Mouse (Mus musculus): ENCODE results near the gene Map3k1. TPM values are rescaled to one million over a fixed set of nuclear protein-coding genes. Genes with fewer than 3 reads are reported as not detected.

Map3k1 gene
- total and polyA plus RNA-seq, 3 experiments, result 10.7 to 48.7 (median 13.4) TPM

DNA sequence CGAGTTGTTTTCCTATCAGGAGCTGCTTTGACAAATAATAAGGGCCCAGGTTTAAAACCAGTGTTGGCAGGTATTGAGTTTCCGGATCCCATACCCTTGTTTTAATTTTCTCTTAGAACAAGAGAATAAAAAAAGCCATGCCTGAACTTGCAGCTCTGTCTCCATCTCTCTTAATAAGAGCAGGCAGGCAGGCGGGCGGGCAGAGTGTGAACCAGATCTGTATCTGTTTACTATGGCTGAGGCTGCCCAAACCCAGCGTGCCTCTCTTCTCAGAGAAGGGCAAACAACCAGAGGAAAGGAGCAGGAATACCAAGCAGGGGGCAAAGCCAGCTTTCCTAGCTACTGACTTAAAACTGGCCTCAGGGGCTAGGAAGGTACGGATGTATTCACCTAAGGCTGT, 5.3 kb downstream of the Map3k1 start:
- dilution Hi-C loops (cut with MboI; ENCODE audit: extremely low pct_ligation_motif_present, extremely low pct_unique_long_range_greater_than_20kb, low sequenced_read_pairs) (no loop called here), in situ Hi-C loops (cut with MboI; ENCODE audit: low pct_ligation_motif_present, low pct_unique_long_range_greater_than_20kb, low sequenced_read_pairs) (no loop called here)
- no peaks in the 10 kb centered on the region for H3K9me3 ChIP-seq (replicated peaks; ENCODE audit: low read length)
- no peaks in the 10 kb centered on the region for H3K27me3 ChIP-seq (replicated peaks)
- H3K9ac ChIP-seq (ENCODE audit: insufficient read depth, low read depth), result no peak overlapping the region
- TF ChIP-seq GABPA (IDR thresholded peaks at IDR 0.05; ENCODE audit: insufficient replicate concordance, low read depth, low read length), result no peak
- no peak overlapping the region for H3K27ac ChIP-seq (ENCODE audit: insufficient read depth, low read depth)
- peaks cover 86% of the 10 kb centered on the region for H3K79me2 ChIP-seq (replicated peaks; ENCODE audit: control insufficient read depth, extremely low read depth, insufficient read depth, poor library complexity, severe bottlenecking)
- H3K4me2 ChIP-seq (ENCODE audit: insufficient read depth, low read depth, poor library complexity, severe bottlenecking), result 0 out of 2 replicates have a peak overlapping the region, but pooled peaks have one; percentile 11
- H3K36me3 ChIP-seq (replicated peaks in 1 of 2; ENCODE audit: control insufficient read depth in 1 of 2, insufficient read depth in 1 of 2, low read length in 1 of 2), result peaks cover 0 to 23% of the 10 kb centered on the region in 2 experiments
- DNase-seq (ENCODE audit: extremely low read depth), result no peak
- no peak overlapping the region for H3K4me3 ChIP-seq (replicated peaks in 1 of 3; ENCODE audit: low read depth in 2 of 3, low read length in 2 of 3, poor library complexity in 1 of 3)
- peaks cover 34 to 66% of the 10 kb centered on the region in 2 experiments for H3K4me1 ChIP-seq (ENCODE audit: control insufficient read depth in 1 of 2, insufficient read depth in 2 of 2)

DNA sequence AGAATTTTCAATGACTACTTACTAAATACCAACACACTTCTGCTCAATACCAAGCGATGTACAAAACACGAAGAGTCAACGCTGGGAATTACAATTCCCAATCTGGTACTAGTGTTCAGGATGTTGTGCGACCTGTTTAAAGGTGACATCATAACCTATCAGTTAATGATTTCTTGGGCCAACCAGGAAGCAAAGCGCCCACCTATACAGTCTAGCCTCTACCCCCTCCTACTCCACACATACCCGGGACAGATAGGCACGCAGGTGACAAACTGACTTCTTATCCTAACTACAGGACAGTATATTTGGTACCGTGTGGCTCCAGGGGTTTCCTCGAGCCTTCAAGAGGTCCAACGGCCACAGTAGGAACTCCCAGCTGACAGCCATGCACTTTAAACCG, 5.9 kb downstream of the Map3k1 start:
- H3K4me1 ChIP-seq (ENCODE audit: control insufficient read depth in 1 of 2, insufficient read depth in 2 of 2), result peaks cover 39 to 72% of the 10 kb centered on the region in 2 experiments
- no peak overlapping the region for H3K9ac ChIP-seq (ENCODE audit: insufficient read depth, low read depth)
- H3K4me3 ChIP-seq (replicated peaks in 1 of 3; ENCODE audit: low read depth in 2 of 3, low read length in 2 of 3, poor library complexity in 1 of 3), result no peak overlapping the region
- no peak for TF ChIP-seq ZKSCAN1 (IDR thresholded peaks at IDR 0.05; ENCODE audit: borderline replicate concordance, low read depth, low read length)
- TF ChIP-seq CHD2 (IDR thresholded peaks at IDR 0.05; ENCODE audit: low read length), result no peak
- no peak for TF ChIP-seq TBP (conservative IDR thresholded peaks at IDR 0.05; ENCODE audit: low read depth, low read length)
- TF ChIP-seq UBTF (IDR thresholded peaks at IDR 0.05; ENCODE audit: low read depth, low read length), result no peak
- H3K27me3 ChIP-seq (replicated peaks), result no peaks in the 10 kb centered on the region
- peaks cover 89% of the 10 kb centered on the region for H3K79me2 ChIP-seq (replicated peaks; ENCODE audit: control insufficient read depth, extremely low read depth, insufficient read depth, poor library complexity, severe bottlenecking)
- dilution Hi-C loops (cut with MboI; ENCODE audit: extremely low pct_ligation_motif_present, extremely low pct_unique_long_range_greater_than_20kb, low sequenced_read_pairs) (no loop called here), in situ Hi-C loops (cut with MboI; ENCODE audit: low pct_ligation_motif_present, low pct_unique_long_range_greater_than_20kb, low sequenced_read_pairs) (no loop called here)
- no peaks in the 10 kb centered on the region for H3K9me3 ChIP-seq (replicated peaks; ENCODE audit: low read length)
- no peak overlapping the region for H3K4me2 ChIP-seq (ENCODE audit: insufficient read depth, low read depth, poor library complexity, severe bottlenecking)
- peaks cover 0 to 28% of the 10 kb centered on the region in 2 experiments for H3K36me3 ChIP-seq (replicated peaks in 1 of 2; ENCODE audit: control insufficient read depth in 1 of 2, insufficient read depth in 1 of 2, low read length in 1 of 2)
- H3K27ac ChIP-seq (ENCODE audit: insufficient read depth, low read depth), result no peak overlapping the region
- DNase-seq (ENCODE audit: extremely low read depth), result no peak

GRCm38 (mm10) chr13:111802271-111802665, 6.5 kb downstream of the Map3k1 start:
- Histone ChIP-seq H3K9me3 (replicated peaks; ENCODE audit: low read length) (no peaks in the 10 kb centered on the region), H3K9ac (ENCODE audit: insufficient read depth, low read depth) (no peak overlapping the region), H3K79me2 (replicated peaks; ENCODE audit: control insufficient read depth, extremely low read depth, insufficient read depth, poor library complexity, severe bottlenecking) (peaks cover 89% of the 10 kb centered on the region), H3K36me3 (replicated peaks in 1 of 2; ENCODE audit: control insufficient read depth in 1 of 2, insufficient read depth in 1 of 2, low read length in 1 of 2) (peaks cover 0 to 29% of the 10 kb centered on the region in 2 experiments), H3K4me2 (ENCODE audit: insufficient read depth, low read depth, poor library complexity, severe bottlenecking) (peak overlapping the region; percentile 53), H3K4me3 (replicated peaks in 1 of 3; ENCODE audit: low read depth in 2 of 3, low read length in 2 of 3, poor library complexity in 1 of 3) (peak overlapping the region in 1 of 3 experiments; percentile 25), H3K4me1 (ENCODE audit: control insufficient read depth in 1 of 2, insufficient read depth in 2 of 2) (peaks cover 43 to 78% of the 10 kb centered on the region in 2 experiments), H3K27ac (ENCODE audit: insufficient read depth, low read depth) (peak overlapping the region; percentile 38), H3K27me3 (replicated peaks) (no peaks in the 10 kb centered on the region)
- DNase-seq (ENCODE audit: extremely low read depth), result no peak
- in situ Hi-C loops (cut with MboI; ENCODE audit: low pct_ligation_motif_present, low pct_unique_long_range_greater_than_20kb, low sequenced_read_pairs) (no loop called here), dilution Hi-C loops (cut with MboI; ENCODE audit: extremely low pct_ligation_motif_present, extremely low pct_unique_long_range_greater_than_20kb, low sequenced_read_pairs) (no loop called here)
- no peak for TF ChIP-seq MEF2A (IDR thresholded peaks at IDR 0.05; ENCODE audit: borderline replicate concordance, low read depth, low read length)
- TF ChIP-seq BHLHE40 (IDR thresholded peaks at IDR 0.05; ENCODE audit: low read depth, low read length), result no peak
- no peak for TF ChIP-seq KAT2A (IDR thresholded peaks at IDR 0.05; ENCODE audit: insufficient replicate concordance, low read length)
- TF ChIP-seq UBTF (IDR thresholded peaks at IDR 0.05; ENCODE audit: low read depth, low read length), result no peak
- no peak for TF ChIP-seq ELF1 (IDR thresholded peaks at IDR 0.05; ENCODE audit: low read depth, low read length)
- no peak for TF ChIP-seq NELFE (IDR thresholded peaks at IDR 0.05; ENCODE audit: low read depth, low read length)
- TF ChIP-seq TBP (conservative IDR thresholded peaks at IDR 0.05; ENCODE audit: low read depth, low read length), result no peak
